Mouse (Mus musculus) heart, postnatal 10 days (tissue): ENCODE results near the gene Cdh1. TPM values are rescaled to one million over a fixed set of nuclear protein-coding genes. Genes with fewer than 3 reads are reported as not detected.
"Not testable (repeated sequence)": the region's sequence is repeated elsewhere in the genome, so short reads cannot be mapped to it uniquely, and the experiment has no call there.

Source experiments
- DNase-seq, 2 experiments: peaks; one replicate each; pipeline ENCODE4 v3.0.0; 2021
- intact Hi-C: fragments of 180-260 bp; cut with DNase I; formaldehyde crosslinking; loops from one replicate; pipeline ENCODE4 v1.15.1; 2025
- total RNA-seq, 2 experiments: library from RNA; stranded (reverse); gene quantifications; 2 replicates each; pipeline ENCODE4 v1.2.3; 2021

Cdh1 gene
- total RNA-seq, 2 experiments from 2014 or later: 0.07 to 0.26 TPM

DNA sequence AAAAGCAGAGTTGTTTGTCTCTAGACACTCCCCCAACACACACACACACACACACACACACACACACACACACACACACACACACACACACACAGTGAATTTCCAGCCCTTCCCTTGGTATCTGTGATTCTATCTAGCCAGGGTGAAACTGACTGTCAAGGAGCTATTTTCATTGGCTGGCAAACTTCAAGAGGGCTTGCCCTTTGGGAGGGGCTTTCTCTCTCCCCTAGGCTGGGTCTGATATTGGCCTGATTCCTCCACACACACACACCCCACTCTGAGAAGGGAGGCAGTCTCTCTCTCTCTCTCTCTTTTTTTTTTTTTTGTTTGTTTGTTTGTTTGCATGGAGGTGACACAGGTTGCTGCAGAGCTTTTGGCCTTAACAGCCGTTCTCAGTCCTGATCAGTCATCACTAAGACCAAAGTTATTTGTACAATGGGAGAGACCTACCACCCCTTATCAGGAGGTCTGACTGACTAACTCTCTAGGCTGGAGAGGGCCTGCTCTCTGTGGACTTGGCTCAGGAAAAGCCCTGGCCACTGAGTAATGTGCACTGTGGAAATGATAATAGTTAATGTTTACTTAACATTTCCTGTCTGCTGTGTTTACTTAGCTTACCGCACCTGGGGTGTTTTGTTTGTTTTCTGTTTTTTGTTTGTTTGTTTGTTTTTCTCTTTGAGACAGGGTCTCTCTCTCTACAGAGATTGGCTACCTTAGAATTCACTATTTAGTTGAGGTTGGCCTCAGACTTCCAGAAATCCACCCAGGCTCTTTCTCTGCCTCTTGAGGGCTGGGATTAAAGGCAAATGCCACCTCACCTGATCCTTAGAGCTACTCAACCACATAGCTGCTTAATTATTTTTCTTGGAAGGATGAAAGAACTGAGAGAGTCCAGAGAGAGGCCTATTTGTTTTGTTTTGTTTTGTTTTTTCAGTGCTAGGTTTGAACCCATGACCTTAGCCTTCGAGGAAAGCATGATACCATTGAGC, 14.4 kb upstream of the Cdh1 start:
- intact Hi-C loops: no loop called here
- no peak for DNase-seq

GRCm38 (mm10) chr8:106592458-106592857, 10.7 kb upstream of the Cdh1 start:
- intact Hi-C loops: no loop called here
- no peak for DNase-seq

- intact Hi-C loops: not testable (repeated sequence)
Observed at GRCm38 (mm10) chr8:106595623-106596022, 7.5 kb upstream of the Cdh1 start.

GRCm38 (mm10) chr8:106597067-106597466, 6.1 kb upstream of the Cdh1 start:
- no peak for DNase-seq
- intact Hi-C loops: no loop called here

More at GRCm38 (mm10) chr8:106595623-106596022, 7.5 kb upstream of the Cdh1 start:
- DNase-seq: not testable (repeated sequence)

- DNase-seq: no peak
- intact Hi-C loops: no loop called here
Observed at GRCm38 (mm10) chr8:106599265-106599979, 3.7 kb upstream of the Cdh1 start.

- intact Hi-C loops: no loop called here
- no peak for DNase-seq
Observed at GRCm38 (mm10) chr8:106603933-106604332, 782 bp downstream of the Cdh1 start.

DNA sequence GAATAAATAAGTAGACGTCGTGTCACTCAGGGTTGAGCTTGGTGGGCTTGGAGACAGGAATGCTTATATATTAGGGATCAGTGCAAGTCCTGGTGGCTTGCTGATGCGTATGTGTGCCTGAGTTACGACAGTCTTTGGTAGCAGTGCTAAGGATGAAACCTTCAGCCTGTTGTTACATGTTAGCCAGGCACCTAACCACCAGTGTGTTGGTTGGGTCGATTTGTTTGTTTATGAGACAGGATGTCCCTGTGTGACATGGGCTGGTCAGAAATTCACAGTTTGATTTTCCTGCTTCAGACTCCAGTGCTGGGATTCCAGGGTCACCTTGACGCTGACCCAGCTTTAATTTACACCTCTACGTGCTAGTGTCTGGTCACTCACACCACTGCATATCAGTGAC, 2.5 kb downstream of the Cdh1 start:
- DNase-seq: no peak
- intact Hi-C loops: no loop called here

DNA sequence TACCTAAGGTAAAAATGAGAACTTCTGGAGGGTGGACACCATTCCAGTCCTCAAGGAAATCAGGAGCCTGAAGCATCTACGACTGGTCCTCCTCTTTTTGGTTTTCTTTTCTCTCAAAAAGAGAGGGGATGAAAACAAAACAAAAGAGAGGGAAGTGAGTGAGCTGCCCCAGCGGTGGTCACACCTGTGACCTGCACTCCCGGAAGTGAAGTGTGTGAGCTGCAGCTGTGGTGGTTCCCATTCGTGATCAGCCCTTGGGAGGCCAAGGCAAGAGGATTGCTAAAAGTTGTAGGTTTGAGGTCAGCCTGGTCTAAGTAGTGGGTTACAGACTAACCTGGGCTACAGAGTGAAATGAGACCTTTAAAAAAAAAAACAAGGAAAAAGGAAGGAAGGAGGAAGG, 3.0 kb downstream of the Cdh1 start:
- DNase-seq: no peak
- intact Hi-C loops: no loop called here

- intact Hi-C loops: no loop called here
- no peak for DNase-seq
Observed at GRCm38 (mm10) chr8:106606601-106607145, 3.5 kb downstream of the Cdh1 start.

DNA sequence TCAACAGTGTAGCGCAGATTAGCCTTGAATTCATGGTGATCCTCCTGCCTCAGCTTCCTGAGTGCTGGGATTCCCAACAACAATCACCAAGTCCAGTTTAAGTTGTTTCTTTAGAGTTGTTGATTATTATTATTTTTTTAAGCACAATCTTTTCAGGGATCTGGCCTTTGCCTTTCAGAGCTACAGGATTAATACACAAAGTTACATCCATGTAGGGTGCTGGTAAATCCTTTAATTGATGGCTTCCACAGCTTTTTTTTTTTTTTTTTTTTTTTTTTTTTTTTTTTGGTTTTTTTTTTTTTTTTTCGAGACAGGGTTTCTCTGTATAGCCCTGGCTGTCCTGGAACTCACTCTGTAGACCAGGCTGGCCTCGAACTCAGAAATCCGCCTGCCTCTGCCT, 4.6 kb downstream of the Cdh1 start:
- DNase-seq, intact Hi-C loops: not testable (repeated sequence)

GRCm38 (mm10) chr8:106608425-106608824, 5.3 kb downstream of the Cdh1 start:
- intact Hi-C loops: no loop called here
- DNase-seq: no peak

DNA sequence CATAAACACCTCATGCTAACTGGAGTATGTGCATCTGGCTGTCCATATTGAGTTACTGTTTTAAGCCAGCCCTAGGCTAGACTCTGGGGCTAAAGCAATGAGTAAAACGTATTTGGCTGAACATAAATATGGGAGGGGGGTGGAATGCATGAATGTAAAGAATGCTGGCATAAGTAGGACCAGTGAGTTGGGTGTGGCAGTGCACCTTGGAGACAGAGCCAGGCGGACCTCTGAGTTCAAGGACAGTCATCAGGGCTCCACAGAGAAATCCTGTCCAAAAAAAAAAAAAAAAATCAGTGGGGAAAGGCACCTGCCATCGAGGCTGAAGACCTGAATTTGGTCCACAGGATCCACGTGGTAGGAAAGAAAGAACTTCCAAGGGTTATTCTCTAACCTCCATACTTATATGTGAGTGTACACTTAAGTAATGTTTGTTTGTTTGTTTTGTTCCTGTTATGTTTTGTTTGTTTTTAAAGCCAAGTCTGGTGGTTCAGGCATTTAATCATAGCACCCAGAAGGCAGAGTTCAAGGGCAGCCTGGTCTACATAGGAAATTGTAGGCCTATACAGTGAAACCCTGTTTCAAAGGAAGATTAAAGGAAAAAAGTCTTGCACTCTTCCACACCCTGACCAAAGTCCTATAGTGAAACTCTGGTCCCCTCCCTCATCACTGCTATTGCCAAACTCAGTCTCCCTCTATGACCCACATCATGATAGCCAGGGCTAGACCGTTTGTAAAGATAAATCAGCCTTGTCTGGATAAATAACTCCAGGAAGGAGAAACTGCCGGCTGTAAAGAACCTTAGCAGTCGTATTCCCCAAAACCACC, 6.1 kb downstream of the Cdh1 start:
- DNase-seq: no peak
- intact Hi-C loops: no loop called here

GRCm38 (mm10) chr8:106610958-106611640, 7.9 kb downstream of the Cdh1 start:
- intact Hi-C loops: no loop called here
- DNase-seq: no peak

DNA sequence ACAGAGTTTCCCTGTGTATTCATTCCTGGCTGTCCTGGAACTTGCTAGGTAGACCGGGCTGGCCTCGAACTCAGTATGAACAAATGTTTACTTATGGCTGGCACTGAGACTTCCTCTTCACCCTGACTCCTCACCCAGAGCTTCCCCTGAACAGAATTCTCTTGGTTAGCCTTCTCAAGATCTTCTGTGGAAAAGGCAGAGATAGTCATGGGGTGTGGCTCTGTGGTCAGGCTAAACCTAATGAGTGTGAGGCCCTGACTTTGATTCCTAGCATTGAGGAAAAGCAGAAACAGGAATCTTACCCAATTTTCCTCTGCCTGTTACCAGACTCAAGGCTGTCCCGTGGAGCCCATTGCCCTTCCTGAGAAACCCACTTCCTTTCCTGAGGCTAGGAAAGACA, 8.9 kb downstream of the Cdh1 start:
- intact Hi-C loops: no loop called here
- no peak for DNase-seq

- intact Hi-C loops: no loop called here
- DNase-seq: no peak
Observed at GRCm38 (mm10) chr8:106614704-106615103, 11.6 kb downstream of the Cdh1 start.

GRCm38 (mm10) chr8:106615661-106616299, 12.6 kb downstream of the Cdh1 start:
- DNase-seq: no peak
- intact Hi-C loops: no loop called here

GRCm38 (mm10) chr8:106616679-106617078, 13.5 kb downstream of the Cdh1 start:
- intact Hi-C loops: no loop called here
- DNase-seq: no peak

DNA sequence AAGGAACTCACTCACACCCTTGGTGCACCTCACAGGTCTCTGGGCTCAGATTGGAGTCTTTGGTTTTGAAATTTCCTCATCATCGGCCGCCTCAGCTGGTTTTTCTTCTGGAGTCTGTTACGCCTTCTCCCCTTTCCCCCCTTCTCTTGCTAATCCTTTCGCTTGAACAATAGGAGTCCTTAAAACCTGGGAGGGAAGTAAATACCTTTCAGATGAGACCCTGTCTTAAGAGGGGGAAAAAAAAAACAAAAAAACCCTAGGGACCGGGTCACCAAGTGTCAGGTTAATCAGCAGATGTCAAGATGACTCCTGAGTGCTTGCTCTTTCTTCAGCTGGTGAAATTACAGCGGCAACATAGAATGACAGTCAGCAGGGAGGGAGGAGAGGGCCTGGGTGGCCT, 14.0 kb downstream of the Cdh1 start:
- intact Hi-C loops: no loop called here

GRCm38 (mm10) chr8:106617865-106618264, 14.7 kb downstream of the Cdh1 start:
- no peak for DNase-seq
- intact Hi-C loops: no loop called here

More for the DNA sequence above, 14.0 kb downstream of the Cdh1 start:
- DNase-seq: no peak
